Mouse (Mus musculus) MEL (cell line): ENCODE data around the gene Ppp6r3. TPM values are rescaled to one million over a fixed set of nuclear protein-coding genes. Genes with fewer than 3 reads are reported as not detected.

Source experiments
- DNase-seq: peaks from one replicate; pipeline ENCODE4 v3.0.0; 2011; ENCODE audit warnings: low read depth, low spot score
- H3K27ac ChIP-seq: 2 replicates; pipeline ENCODE4 v1.5.1; 2012; ENCODE audit warnings: low read depth, mild to moderate bottlenecking, control low read depth, low read length, moderate library complexity; ENCODE audit not compliant: control insufficient read depth
- H3K27me3 ChIP-seq, 2 experiments: fragments of 150-350 bp in 1 of 2; sonication (generic) in 1 of 2; 2 replicates each; pipeline ENCODE4 v1.6.1; 2012; ENCODE audit warnings: low read length in 2 of 2, mild to moderate bottlenecking in 2 of 2, improper control_type of control experiment in 1 of 2, moderate library complexity in 1 of 2; ENCODE audit not compliant: insufficient read depth in 2 of 2, control insufficient read depth in 1 of 2
- H3K36me3 ChIP-seq, 2 experiments: 2 replicates each; pipeline ENCODE4 v1.6.1; 2012 to 2014; ENCODE audit warnings: low read length in 2 of 2, improper control_type of control experiment in 1 of 2, inconsistent platforms in 1 of 2, mild to moderate bottlenecking in 1 of 2; ENCODE audit not compliant: insufficient read depth in 2 of 2, control insufficient read depth in 1 of 2
- H3K4me1 ChIP-seq, 2 experiments: fragments of 150-350 bp in 1 of 2; sonication (generic) in 1 of 2; 2 replicates each; pipeline ENCODE4 v1.6.1; 2012; ENCODE audit warnings: low read length in 2 of 2, improper control_type of control experiment in 1 of 2, mild to moderate bottlenecking in 1 of 2; ENCODE audit not compliant: insufficient read depth in 2 of 2, control insufficient read depth in 1 of 2
- H3K4me3 ChIP-seq, 2 experiments: fragments of 150-350 bp in 1 of 2; sonication (generic) in 1 of 2; 2 replicates each; pipeline ENCODE4 v1.5.1; 2012; ENCODE audit warnings: low read depth in 2 of 2, low read length in 2 of 2, mild to moderate bottlenecking in 2 of 2, moderate library complexity in 2 of 2, control low read depth in 1 of 2, improper control_type of control experiment in 1 of 2; ENCODE audit not compliant: control insufficient read depth in 1 of 2, insufficient read depth in 1 of 2
- H3K79me2 ChIP-seq: 2 replicates; pipeline ENCODE4 v1.6.1; 2012; ENCODE audit warnings: mild to moderate bottlenecking, low read length, moderate library complexity; ENCODE audit not compliant: control insufficient read depth, poor library complexity, insufficient read depth
- H3K9ac ChIP-seq: 2 replicates; pipeline ENCODE4 v1.6.1; 2012; ENCODE audit warnings: low read depth, mild to moderate bottlenecking, control low read depth, low read length, moderate library complexity; ENCODE audit not compliant: control insufficient read depth, poor library complexity, severe bottlenecking
- H3K9me3 ChIP-seq: fragments of 150-350 bp; sonication (generic); replicated peaks from 2 replicates; pipeline ENCODE4 v1.6.1; 2012; ENCODE audit warnings: mild to moderate bottlenecking, low read length, improper control_type of control experiment, moderate library complexity; ENCODE audit not compliant: insufficient read depth
- BHLHE40 ChIP-seq: IDR thresholded peaks from 2 replicates; pipeline ENCODE4 v1.6.1; 2012; ENCODE audit warnings: low read depth, mild to moderate bottlenecking, inconsistent platforms, low read length, improper control_type of control experiment, borderline replicate concordance
- CHD1 ChIP-seq: IDR thresholded peaks from 2 replicates; pipeline ENCODE4 v1.6.1; 2012; ENCODE audit warnings: low read depth, mild to moderate bottlenecking, inconsistent platforms, low read length, improper control_type of control experiment
- CHD2 ChIP-seq: IDR thresholded peaks from 2 replicates; pipeline ENCODE4 v1.6.1; 2011; ENCODE audit warnings: low read length, improper control_type of control experiment
- CTCF ChIP-seq, 3 experiments: IDR thresholded peaks in 2 of 3; conservative IDR thresholded peaks in 1 of 3; 2 replicates each; pipeline ENCODE4 v1.5.1; 2011 to 2012; ENCODE audit warnings: low read length in 3 of 3, low read depth in 2 of 3, mild to moderate bottlenecking in 2 of 3, improper control_type of control experiment in 1 of 3, inconsistent platforms in 1 of 3, mixed read lengths in 1 of 3, moderate library complexity in 1 of 3; ENCODE audit not compliant: control insufficient read depth in 1 of 3, insufficient read depth in 1 of 3, poor library complexity in 1 of 3, severe bottlenecking in 1 of 3
- E2F4 ChIP-seq: IDR thresholded peaks from 2 replicates; pipeline ENCODE4 v1.6.1; 2011; ENCODE audit warnings: low read depth, low read length, improper control_type of control experiment, borderline replicate concordance
- ELF1 ChIP-seq: IDR thresholded peaks from 2 replicates; pipeline ENCODE4 v1.6.1; 2014; ENCODE audit warnings: low read depth, mild to moderate bottlenecking, inconsistent platforms, low read length, improper control_type of control experiment, moderate library complexity
- EP300 ChIP-seq, 2 experiments: IDR thresholded peaks; 2 replicates each; pipeline ENCODE4 v1.6.1; 2011; ENCODE audit warnings: improper control_type of control experiment in 2 of 2, low read length in 2 of 2, low read depth in 1 of 2, mild to moderate bottlenecking in 1 of 2
- ETS1 ChIP-seq: IDR thresholded peaks from 2 replicates; pipeline ENCODE4 v1.6.1; 2012; ENCODE audit warnings: low read depth, mild to moderate bottlenecking, inconsistent platforms, low read length, improper control_type of control experiment, moderate library complexity
- GABPA ChIP-seq: IDR thresholded peaks from 2 replicates; pipeline ENCODE4 v1.6.1; 2012; ENCODE audit warnings: low read depth, mild to moderate bottlenecking, inconsistent platforms, low read length, improper control_type of control experiment, moderate library complexity
- GATA1 ChIP-seq: IDR thresholded peaks from 2 replicates; pipeline ENCODE4 v1.6.1; 2011; ENCODE audit warnings: low read depth, low read length, improper control_type of control experiment
- HCFC1 ChIP-seq: IDR thresholded peaks from 2 replicates; pipeline ENCODE4 v1.6.1; 2012; ENCODE audit warnings: low read depth, mild to moderate bottlenecking, inconsistent platforms, low read length, improper control_type of control experiment, moderate library complexity
- JUND ChIP-seq: IDR thresholded peaks from 2 replicates; pipeline ENCODE4 v1.6.1; 2011; ENCODE audit warnings: low read depth, mild to moderate bottlenecking, improper control_type of control experiment, low read length
- KAT2A ChIP-seq: conservative IDR thresholded peaks from 2 replicates; pipeline ENCODE4 v1.6.1; 2012; ENCODE audit warnings: low read depth, low read length, improper control_type of control experiment, inconsistent platforms
- MAFK ChIP-seq: IDR thresholded peaks from 2 replicates; pipeline ENCODE4 v1.6.1; 2011; ENCODE audit warnings: low read depth, mild to moderate bottlenecking, low read length, improper control_type of control experiment, borderline replicate concordance
- MAX ChIP-seq: IDR thresholded peaks from 2 replicates; pipeline ENCODE4 v1.6.1; 2011; ENCODE audit warnings: low read length, improper control_type of control experiment
- MAZ ChIP-seq: IDR thresholded peaks from 2 replicates; pipeline ENCODE4 v1.6.1; 2012; ENCODE audit warnings: low read depth, mild to moderate bottlenecking, inconsistent platforms, low read length, improper control_type of control experiment
- MEF2A ChIP-seq: IDR thresholded peaks from 2 replicates; pipeline ENCODE4 v1.6.1; 2014; ENCODE audit warnings: low read depth, mild to moderate bottlenecking, inconsistent platforms, low read length, improper control_type of control experiment; ENCODE audit not compliant: poor library complexity, insufficient replicate concordance, severe bottlenecking; ENCODE audit errors: extremely low read depth
- MXI1 ChIP-seq: IDR thresholded peaks from 2 replicates; pipeline ENCODE4 v1.6.1; 2011; ENCODE audit warnings: mild to moderate bottlenecking, low read depth, low read length, improper control_type of control experiment
- MYB ChIP-seq: IDR thresholded peaks from 2 replicates; pipeline ENCODE4 v1.6.1; 2011; ENCODE audit warnings: mild to moderate bottlenecking, low read depth, low read length, improper control_type of control experiment
- MYC ChIP-seq: IDR thresholded peaks from 2 replicates; pipeline ENCODE4 v1.6.1; 2011; ENCODE audit warnings: low read depth, mild to moderate bottlenecking, low read length, improper control_type of control experiment, moderate library complexity
- NELFE ChIP-seq: IDR thresholded peaks from 2 replicates; pipeline ENCODE4 v1.6.1; 2011; ENCODE audit warnings: low read depth, low read length, improper control_type of control experiment
- NRF1 ChIP-seq: IDR thresholded peaks from 2 replicates; pipeline ENCODE4 v1.6.1; 2014; ENCODE audit warnings: low read depth, mild to moderate bottlenecking, inconsistent platforms, low read length, improper control_type of control experiment, moderate library complexity; ENCODE audit not compliant: poor library complexity, insufficient read depth, severe bottlenecking
- POLR2A ChIP-seq, 2 experiments: IDR thresholded peaks; 2 replicates each; pipeline ENCODE4 v1.6.1; 2011 to 2012; ENCODE audit warnings: low read length in 2 of 2, mild to moderate bottlenecking in 2 of 2, control low read depth in 1 of 2, improper control_type of control experiment in 1 of 2, low read depth in 1 of 2, moderate library complexity in 1 of 2; ENCODE audit not compliant: control insufficient read depth in 1 of 2, insufficient read depth in 1 of 2, poor library complexity in 1 of 2
- POLR2AphosphoS2 ChIP-seq: IDR thresholded peaks from 2 replicates; pipeline ENCODE4 v1.6.1; 2011; ENCODE audit warnings: low read length, improper control_type of control experiment
- RAD21 ChIP-seq: IDR thresholded peaks from 2 replicates; pipeline ENCODE4 v1.6.1; 2011; ENCODE audit warnings: mild to moderate bottlenecking, low read depth, low read length, improper control_type of control experiment
- SIN3A ChIP-seq: IDR thresholded peaks from 2 replicates; pipeline ENCODE4 v1.6.1; 2012; ENCODE audit warnings: low read length, improper control_type of control experiment, inconsistent platforms
- SMC3 ChIP-seq: IDR thresholded peaks from 2 replicates; pipeline ENCODE4 v1.6.1; 2011; ENCODE audit warnings: low read depth, low read length, improper control_type of control experiment
- TAL1 ChIP-seq: IDR thresholded peaks from 2 replicates; pipeline ENCODE4 v1.6.1; 2012; ENCODE audit warnings: mild to moderate bottlenecking, inconsistent platforms, low read length, moderate library complexity, mixed read lengths
- TBP ChIP-seq: IDR thresholded peaks from 2 replicates; pipeline ENCODE4 v1.8.0; 2011; ENCODE audit warnings: low read depth, low read length, improper control_type of control experiment
- TCF12 ChIP-seq: IDR thresholded peaks from 2 replicates; pipeline ENCODE4 v1.6.1; 2014; ENCODE audit warnings: low read depth, mild to moderate bottlenecking, inconsistent platforms, low read length, improper control_type of control experiment, moderate library complexity
- UBTF ChIP-seq: IDR thresholded peaks from 2 replicates; pipeline ENCODE4 v1.6.1; 2012; ENCODE audit warnings: low read depth, mild to moderate bottlenecking, inconsistent platforms, low read length, improper control_type of control experiment, moderate library complexity, borderline replicate concordance; ENCODE audit not compliant: insufficient read depth
- USF1 ChIP-seq: IDR thresholded peaks from 2 replicates; pipeline ENCODE4 v1.6.1; 2014; ENCODE audit warnings: low read depth, mild to moderate bottlenecking, inconsistent platforms, low read length, improper control_type of control experiment, moderate library complexity
- USF2 ChIP-seq, 2 experiments: IDR thresholded peaks; 2 replicates each; pipeline ENCODE4 v1.6.1; 2011 to 2012; ENCODE audit warnings: improper control_type of control experiment in 2 of 2, low read length in 2 of 2, borderline replicate concordance in 1 of 2, inconsistent platforms in 1 of 2, low read depth in 1 of 2, mild to moderate bottlenecking in 1 of 2; ENCODE audit not compliant: insufficient read depth in 1 of 2
- ZC3H11A ChIP-seq: IDR thresholded peaks from 2 replicates; pipeline ENCODE4 v1.6.1; 2012; ENCODE audit warnings: low read depth, mild to moderate bottlenecking, inconsistent platforms, low read length, improper control_type of control experiment
- ZKSCAN1 ChIP-seq: IDR thresholded peaks from 2 replicates; pipeline ENCODE4 v1.6.1; 2012; ENCODE audit warnings: low read depth, mild to moderate bottlenecking, inconsistent platforms, low read length, improper control_type of control experiment, moderate library complexity
- ZMIZ1 ChIP-seq: IDR thresholded peaks from 2 replicates; pipeline ENCODE4 v1.6.1; 2012; ENCODE audit warnings: low read depth, mild to moderate bottlenecking, inconsistent platforms, low read length, improper control_type of control experiment, moderate library complexity
- ZNF384 ChIP-seq: IDR thresholded peaks from 2 replicates; pipeline ENCODE4 v1.6.1; 2012; ENCODE audit warnings: low read depth, mild to moderate bottlenecking, inconsistent platforms, low read length, improper control_type of control experiment
- polyA plus RNA-seq, 2 experiments: library from polyadenylated mRNA; stranded (reverse) in 1 of 2; unstranded in 1 of 2; fragments of >175 nt in 1 of 2; fragments of >200 nt in 1 of 2; gene quantifications; 2 replicates each; pipeline versions ENCODE4 v1.2.1 to v1.2.4; 2012; ENCODE audit warnings: low replicate concordance in 2 of 2, low read depth in 1 of 2; ENCODE audit not compliant: insufficient read length in 2 of 2, insufficient read depth in 1 of 2, missing spikeins in 1 of 2
- total RNA-seq: library from RNA; depleted of rRNA; stranded (reverse); fragments of 300-350 nt; gene quantifications from 2 replicates; pipeline ENCODE4 v1.2.3, GENCODE M21; 2012

Gene Ppp6r3
- total and polyA plus RNA-seq, 3 experiments = 49.4 to 135 (median 70.0) TPM

DNA sequence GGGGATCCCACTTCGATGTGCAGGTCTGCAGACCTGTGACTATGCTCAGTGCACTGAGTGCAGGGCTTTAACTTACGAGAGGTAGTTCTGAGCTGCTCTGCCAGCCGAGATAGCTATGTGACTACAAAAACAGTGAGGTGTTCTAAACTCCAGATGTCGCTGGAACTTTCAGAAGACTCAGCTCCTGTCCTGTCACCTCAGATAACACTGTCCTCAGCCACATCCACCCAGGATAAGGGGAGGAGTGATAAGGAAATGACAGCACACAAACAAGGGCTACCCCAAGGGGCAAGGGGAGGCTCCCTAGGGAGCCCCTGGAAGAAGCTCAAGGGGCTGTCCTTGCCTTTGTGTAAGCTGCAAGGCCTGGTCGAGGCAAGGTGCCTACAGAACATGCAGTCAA lies 14.0 kb upstream of the Ppp6r3 start:
- DNase-seq = peak; percentile 80
- no peaks in the 10 kb centered on the region for H3K27me3 ChIP-seq
- no peaks in the 10 kb centered on the region for H3K9me3 ChIP-seq
- H3K79me2 ChIP-seq = no peaks in the 10 kb centered on the region
- peak overlapping the region; percentile 75 for H3K27ac ChIP-seq
- H3K4me1 ChIP-seq = peaks cover 11 to 16% of the 10 kb centered on the region in 2 experiments
- peak overlapping the region in 1 of 2 experiments; percentile 19; a peak in 1 of 4 replicates for H3K4me3 ChIP-seq
- H3K36me3 ChIP-seq = peaks cover 0 to 17% of the 10 kb centered on the region in 2 experiments; a peak in 2 of 4 replicates
- H3K9ac ChIP-seq = peak overlapping the region; percentile 41
- TF ChIP-seq TAL1 = peak; percentile 68
- TF ChIP-seq ZC3H11A = no peak
- TF ChIP-seq MYC = no peak
- TF ChIP-seq EP300 (IDR thresholded peaks at IDR 0.05; ENCODE audit: low read depth in 1 of 2, low read length in 2 of 2) = peak; percentile 84 to 87
- TF ChIP-seq NELFE = no peak
- TF ChIP-seq UBTF = no peak
- peak; percentile 83 for TF ChIP-seq SIN3A
- TF ChIP-seq ZNF384 = no peak
- no peak for TF ChIP-seq NRF1
- no peak for TF ChIP-seq RAD21
- TF ChIP-seq BHLHE40 = peak; percentile 56
- no peak for TF ChIP-seq ELF1
- TF ChIP-seq CTCF (IDR thresholded peaks at IDR 0.05 in 2 of 3, conservative IDR thresholded peaks at IDR 0.05 in 1 of 3; ENCODE audit: control insufficient read depth in 1 of 3, insufficient read depth in 1 of 3, low read depth in 2 of 3, low read length in 3 of 3, poor library complexity in 1 of 3, severe bottlenecking in 1 of 3) = peak in 1 of 3 experiments; percentile 42; a peak in 3 of 6 replicates
- 0 out of 2 replicates have a peak, but pooled peaks have one; percentile 53 for TF ChIP-seq ZMIZ1
- peak; percentile 83 for TF ChIP-seq GATA1
- TF ChIP-seq SMC3 = peak; percentile 43
- peak; percentile 84 for TF ChIP-seq ETS1
- TF ChIP-seq CHD2 = no peak
- no peak for TF ChIP-seq USF2 (IDR thresholded peaks at IDR 0.05; ENCODE audit: borderline replicate concordance in 1 of 2, insufficient read depth in 1 of 2, low read depth in 1 of 2, low read length in 2 of 2)
- no peak for TF ChIP-seq POLR2A (IDR thresholded peaks at IDR 0.05; ENCODE audit: control insufficient read depth in 1 of 2, insufficient read depth in 1 of 2, low read depth in 1 of 2, low read length in 2 of 2, poor library complexity in 1 of 2)
- TF ChIP-seq POLR2AphosphoS2 = no peak
- TF ChIP-seq USF1 = no peak
- peak; percentile 67; the same call in 1 of the 2 replicates for TF ChIP-seq MXI1
- TF ChIP-seq TCF12 = peak; percentile 85
- no peak; the same call in 1 of the 2 replicates for TF ChIP-seq MAX
- peak; percentile 34; the same call in 1 of the 2 replicates for TF ChIP-seq KAT2A
- TF ChIP-seq CHD1 = no peak
- TF ChIP-seq MEF2A = peak; percentile 17; the same call in 1 of the 2 replicates
- TF ChIP-seq TBP = no peak
- no peak for TF ChIP-seq E2F4
- no peak for TF ChIP-seq HCFC1
- no peak for TF ChIP-seq GABPA
- no peak for TF ChIP-seq MYB
- TF ChIP-seq ZKSCAN1 = no peak
- peak; percentile 41; the same call in 1 of the 2 replicates for TF ChIP-seq MAZ
- peak; percentile 16; the same call in 1 of the 2 replicates for TF ChIP-seq JUND
- 0 out of 2 replicates have a peak, but pooled peaks have one; percentile 19 for TF ChIP-seq MAFK
